Mouse (Mus musculus) C2C12 (cell line): ENCODE measurements at regions not wholly inside any gene's neighbourhood (a gene's known extent, or its start where the extent isn't known, plus 50 kb on each side); places are given as distances from the start of the nearest gene placed in this dataset.

Experiments used
- H3K27me3 ChIP-seq: one replicate; pipeline ENCODE4 v1.6.1; 2011; ENCODE audit not compliant: control insufficient read depth, insufficient read depth, insufficient read length
- H3K36me3 ChIP-seq: one replicate; pipeline ENCODE4 v1.6.1; 2011; ENCODE audit not compliant: control insufficient read depth, insufficient read depth
- H3K4me3 ChIP-seq: one replicate; pipeline ENCODE4 v1.5.1; 2011; ENCODE audit warnings: mild to moderate bottlenecking, control low read depth; ENCODE audit not compliant: poor library complexity, insufficient read depth, severe bottlenecking
- H3K79me2 ChIP-seq: one replicate; pipeline ENCODE4 v1.6.1; 2011; ENCODE audit not compliant: control insufficient read depth, insufficient read depth
- H3K79me3 ChIP-seq: one replicate; pipeline ENCODE4 v1.6.1; 2011; ENCODE audit warnings: low read depth, control low read depth
- H3ac ChIP-seq: one replicate; pipeline ENCODE3; 2011; ENCODE audit warnings: low read depth; ENCODE audit not compliant: control insufficient read depth, insufficient read length
- CEBPB ChIP-seq: IDR thresholded peaks from one replicate; pipeline ENCODE4 v1.6.1; 2011; ENCODE audit warnings: low read depth, mild to moderate bottlenecking, control low read depth, moderate library complexity
- CTCF ChIP-seq: IDR thresholded peaks from one replicate; pipeline ENCODE4 v1.5.1; 2011; ENCODE audit not compliant: control insufficient read depth, insufficient read depth, insufficient read length
- FOSL1 ChIP-seq: IDR thresholded peaks from one replicate; pipeline ENCODE4 v1.8.0; 2011; ENCODE audit warnings: mild to moderate bottlenecking, low read length; ENCODE audit not compliant: poor library complexity, insufficient read depth, severe bottlenecking
- MAX ChIP-seq: IDR thresholded peaks from one replicate; pipeline ENCODE4 v1.6.1; 2011; ENCODE audit warnings: mild to moderate bottlenecking, control low read depth
- MYOD1 ChIP-seq: IDR thresholded peaks from one replicate; pipeline ENCODE4 v1.6.1; 2011; ENCODE audit warnings: low read depth; ENCODE audit not compliant: control insufficient read depth, insufficient read length
- MYOG ChIP-seq: IDR thresholded peaks from one replicate; pipeline ENCODE4 v1.6.1; 2011; ENCODE audit not compliant: control insufficient read depth, insufficient read length; ENCODE audit errors: extremely low read depth
- USF1 ChIP-seq: IDR thresholded peaks from one replicate; pipeline ENCODE4 v1.6.1; 2011; ENCODE audit warnings: low read depth, mild to moderate bottlenecking, control low read depth, moderate library complexity

GRCm38 (mm10) chr1:61355241-61355640 is 283.4 kb upstream of the Pard3b start:
- Histone ChIP-seq H3ac (no peak overlapping the region), H3K36me3 (no peaks in the 10 kb centered on the region), H3K79me3 (no peaks in the 10 kb centered on the region), H3K27me3 (no peaks in the 10 kb centered on the region), H3K79me2 (no peaks in the 10 kb centered on the region), H3K4me3 (no peak overlapping the region)
- TF ChIP-seq CEBPB (no peak), CTCF (no peak), MYOD1 (no peak), USF1 (no peak), MYOG (no peak), MAX (no peak), FOSL1 (no peak)

DNA sequence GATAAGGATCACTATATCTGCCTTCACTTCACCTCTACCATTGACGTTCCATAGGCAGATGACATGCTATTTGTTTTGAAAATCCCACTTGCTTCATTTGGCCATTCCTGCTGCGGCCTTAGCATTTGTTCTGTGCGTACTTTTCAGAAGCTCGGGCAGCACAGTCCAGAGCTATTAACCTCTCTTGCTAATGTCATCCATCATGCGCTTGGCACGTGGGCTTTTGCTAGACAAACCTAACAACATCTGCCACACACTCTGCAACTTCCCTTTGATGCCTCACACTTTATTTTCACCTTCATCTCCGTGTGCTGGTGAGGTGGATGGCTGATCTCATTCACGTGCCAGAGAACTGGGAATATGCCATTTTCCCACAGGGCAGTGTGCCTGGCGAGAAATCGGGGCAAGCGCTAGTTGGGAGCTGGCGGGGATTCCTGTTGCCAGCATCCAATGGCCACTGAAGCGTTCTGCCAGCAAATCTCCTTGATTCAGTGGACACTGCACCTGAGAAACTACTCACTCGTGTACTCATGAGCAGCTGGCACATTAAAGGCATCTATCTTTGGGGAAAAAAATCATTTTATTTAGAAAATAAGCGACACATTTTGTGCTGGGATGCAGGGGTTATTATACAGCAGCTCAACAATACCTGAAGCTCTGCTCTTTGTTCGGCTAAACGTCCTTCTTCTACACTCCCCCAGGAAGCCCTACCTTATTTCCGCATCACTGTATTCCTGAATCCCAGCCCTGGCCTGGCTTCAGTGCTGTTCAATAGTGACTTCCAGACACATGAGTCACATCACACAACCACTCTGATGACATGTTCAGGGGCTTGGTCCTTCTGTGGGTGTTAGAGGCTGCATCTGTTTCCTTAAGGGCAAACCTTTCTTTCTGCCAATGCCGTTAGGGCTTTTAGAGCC is 279.4 kb upstream of the Pard3b start:
- Histone ChIP-seq H3ac (no peak overlapping the region), H3K36me3 (no peaks in the 10 kb centered on the region), H3K79me3 (no peaks in the 10 kb centered on the region), H3K79me2 (no peaks in the 10 kb centered on the region), H3K4me3 (no peak overlapping the region), H3K27me3 (no peaks in the 10 kb centered on the region)
- TF ChIP-seq FOSL1: no peak
- no peak for TF ChIP-seq MYOD1
- no peak for TF ChIP-seq MAX

GRCm38 (mm10) chr1:61372581-61372980 is 266.0 kb upstream of the Pard3b start:
- Histone ChIP-seq H3K79me3 (no peaks in the 10 kb centered on the region), H3K27me3 (no peaks in the 10 kb centered on the region), H3K36me3 (no peaks in the 10 kb centered on the region), H3K79me2 (no peaks in the 10 kb centered on the region), H3ac (no peak overlapping the region), H3K4me3 (no peak overlapping the region)
- TF ChIP-seq FOSL1: no peak
- TF ChIP-seq MYOG: no peak
- no peak for TF ChIP-seq MAX
- TF ChIP-seq USF1: no peak
- TF ChIP-seq MYOD1: no peak
- no peak for TF ChIP-seq CTCF
- TF ChIP-seq CEBPB: no peak

GRCm38 (mm10) chr1:61373661-61374491 is 264.7 kb upstream of the Pard3b start:
- H3K27me3 ChIP-seq: peaks cover 8% of the 10 kb centered on the region
- TF ChIP-seq CTCF (no peak), MYOG (no peak), MAX (no peak), FOSL1 (no peak), USF1 (no peak), MYOD1 (no peak), CEBPB (no peak)
- H3K36me3 ChIP-seq: no peaks in the 10 kb centered on the region
- H3K79me2 ChIP-seq: no peaks in the 10 kb centered on the region
- no peaks in the 10 kb centered on the region for H3K79me3 ChIP-seq
- H3K4me3 ChIP-seq: no peak overlapping the region
- H3ac ChIP-seq: no peak overlapping the region

- Histone ChIP-seq H3K36me3 (no peaks in the 10 kb centered on the region), H3K79me3 (no peaks in the 10 kb centered on the region), H3ac (no peak overlapping the region), H3K79me2 (no peaks in the 10 kb centered on the region), H3K4me3 (no peak overlapping the region), H3K27me3 (peaks cover 18% of the 10 kb centered on the region)
- TF ChIP-seq MYOD1 (no peak), FOSL1 (no peak), USF1 (no peak), CTCF (no peak), MYOG (no peak), MAX (no peak), CEBPB (no peak)
These were observed 262.2 kb upstream of the Pard3b start for GRCm38 (mm10) chr1:61376417-61376816.
